Comparison of ENCODE assay signal across 15 mouse cellular contexts in genomic region chr4:116217046-116217445, GRCm38 (mm10). TPM values are rescaled to one million over a fixed set of nuclear protein-coding genes. Genes with fewer than 3 reads are reported as not detected.
DNase-seq lines count a peak whose midpoint lies in the region; ATAC-seq and TF ChIP-seq lines count a peak whose summit lies in the region.
"Had no signal": no experiment of that assay in that cellular context is flagged by ENCODE, and none has a peak within 500 bp of the region (broad histone marks: within the 10 kb centered on the region; RNA-seq: fewer than 3 reads in every experiment).

No protein-coding gene starts in this region.

- H3K9me3 ChIP-seq in heart, embryonic 14.5 days (ENCODE audit: control insufficient read depth, low read length) = no peaks in the 10 kb centered on the region
- no peaks in the 10 kb centered on the region for H3K9me3 ChIP-seq in lung, embryonic 14.5 days (ENCODE audit: low read depth, low read length)
- H3K9me3 ChIP-seq: limb, embryonic 15.5 days had no signal

- H3K27me3 ChIP-seq in heart, embryonic 14.5 days (ENCODE audit: control insufficient read depth, insufficient read depth, low read length) = no peaks in the 10 kb centered on the region
- no peaks in the 10 kb centered on the region for H3K27me3 ChIP-seq in lung, embryonic 14.5 days (ENCODE audit: insufficient read depth, low read length)
- H3K27me3 ChIP-seq: limb, embryonic 15.5 days had no signal

- TF ChIP-seq CTCF in lung, embryonic 14.5 days (IDR thresholded peaks at IDR 0.05; ENCODE audit: low read depth) = no peak

- no peak overlapping the region for H3K4me3 ChIP-seq in heart, embryonic 14.5 days (ENCODE audit: control insufficient read depth in 1 of 2, insufficient read depth in 1 of 2, low read depth in 1 of 2, low read length in 2 of 2)
- H3K4me3 ChIP-seq in lung, embryonic 14.5 days (ENCODE audit: low read depth, low read length) = no peak overlapping the region
- H3K4me3 ChIP-seq: limb, embryonic 15.5 days had no signal

- H3K4me1 ChIP-seq in heart, embryonic 14.5 days (ENCODE audit: control insufficient read depth in 2 of 2, insufficient read depth in 2 of 2, low read length in 2 of 2) = peaks cover 3 to 18% of the 10 kb centered on the region in 2 experiments; a peak in 3 of 4 replicates
- H3K4me1 ChIP-seq in lung, embryonic 14.5 days (ENCODE audit: insufficient read depth) = 0 out of 2 replicates have a peak, but pooled peaks cover 4% of the 10 kb centered on the region

- 0 out of 4 replicates have a peak overlapping the region, but pooled peaks have one; percentile 22 to 25 for H3K27ac ChIP-seq in heart, embryonic 14.5 days (replicated peaks in 1 of 2; ENCODE audit: control insufficient read depth in 1 of 2, insufficient read depth in 1 of 2, low read depth in 2 of 2, low read length in 2 of 2)
- no peak overlapping the region for H3K27ac ChIP-seq in lung, embryonic 14.5 days (ENCODE audit: low read depth)
- H3K27ac ChIP-seq: limb, embryonic 15.5 days; macrophage had no signal

- H3K4me2 ChIP-seq in heart, embryonic 14.5 days (ENCODE audit: low read length) = no peak overlapping the region
- H3K4me2 ChIP-seq in lung, embryonic 14.5 days = no peak overlapping the region
- H3K4me2 ChIP-seq: limb, embryonic 15.5 days had no signal

- no peak for ATAC-seq in heart, embryonic 14.5 days (ENCODE audit: insufficient number of reproducible peaks, insufficient read depth, low FRiP score, low read depth)
- ATAC-seq in lung, embryonic 14.5 days (ENCODE audit: insufficient read depth) = no peak

- intact Hi-C loops in heart, postnatal 25 days (cut with DNase I) = no loop called here
- intact Hi-C loops in heart, postnatal 10 days (cut with DNase I) = no loop called here

- no peak overlapping the region for H3K9ac ChIP-seq in heart, embryonic 14.5 days (ENCODE audit: low read length)
- no peak overlapping the region for H3K9ac ChIP-seq in lung, embryonic 14.5 days
- H3K9ac ChIP-seq: limb, embryonic 15.5 days had no signal

- no peaks in the 10 kb centered on the region for H3K36me3 ChIP-seq in heart, embryonic 14.5 days (ENCODE audit: control insufficient read depth, insufficient read depth, low read length)
- H3K36me3 ChIP-seq in lung, embryonic 14.5 days (ENCODE audit: insufficient read depth) = no peaks in the 10 kb centered on the region
- H3K36me3 ChIP-seq: limb, embryonic 15.5 days had no signal

- DNase-seq in heart, postnatal 25 days (ENCODE audit: low spot score) = no peak
- peak; percentile 51 for DNase-seq in lung, embryonic 14.5 days
- DNase-seq in lung, adult 18-20 months = no peak
- DNase-seq in adrenal gland, postnatal 14 days = peak; percentile 55
- DNase-seq in heart, postnatal 10 days = peak; percentile 46 to 62
- no peak for DNase-seq in T-cell, adult 2 months (ENCODE audit: low spot score)
- no peak for DNase-seq in frontal cortex, postnatal 36 days (ENCODE audit: low spot score in 2 of 2)
- DNase-seq: right cerebral cortex, postnatal 14 days had no signal

- WGBS in heart, embryonic 14.5 days = 7% methylated on average over 2 of the region's 2 CpGs
- WGBS in lung, embryonic 14.5 days = 33% methylated on average over 2 of the region's 2 CpGs

RNA-seq across cellular contexts. Expression of gene Pik3r3, which starts 4.4 kb away (rescaled TPM):
- 14.6 and 16.7 TPM in 2 replicates for polyA plus RNA-seq in heart, embryonic 14.5 days (2014; fragmentation: Nextera tagmentation; extraction: Ambion mirVana)
- total RNA-seq in heart, postnatal 25 days (2021) = 10 to 100 TPM; 12.9 to 13.1 TPM
- polyA plus RNA-seq in lung, embryonic 14.5 days (2014; fragmentation: Nextera tagmentation; extraction: Ambion mirVana) = 26.4 and 28.7 TPM in 2 replicates
- 15.1 and 18.9 TPM in 2 replicates for total RNA-seq in adrenal gland, postnatal 14 days (2021)
- 10 to 100 TPM; 20.6 to 29.3 TPM for total RNA-seq in heart, postnatal 10 days (2021)

RNA-seq across cellular contexts. Expression of gene Gm49337, which starts 43.9 kb away (rescaled TPM):
- not detected in 2 replicates for polyA plus RNA-seq in heart, embryonic 14.5 days (2014; fragmentation: Nextera tagmentation; extraction: Ambion mirVana)
- under 1 TPM in 1 of 2 experiments, not detected in 1; 0.39 TPM for total RNA-seq in heart, postnatal 25 days (2021)
- polyA plus RNA-seq in lung, embryonic 14.5 days (2014; fragmentation: Nextera tagmentation; extraction: Ambion mirVana) = not detected in 2 replicates
- not detected in 2 replicates for total RNA-seq in adrenal gland, postnatal 14 days (2021)
- under 1 TPM in 1 of 2 experiments, not detected in 1; 0.96 TPM for total RNA-seq in heart, postnatal 10 days (2021)
- total RNA-seq: adrenal gland, adult 18-20 months had no signal
- polyA plus RNA-seq: embryonic facial prominence, embryonic 11.5 days; hindbrain, embryonic 11.5 days; limb, embryonic 15.5 days; macrophage; neural tube, embryonic 11.5 days had no signal

RNA-seq across cellular contexts. Expression of gene 1700042G07Rik, which starts 43.9 kb away (rescaled TPM):
- polyA plus RNA-seq in heart, embryonic 14.5 days (2014; fragmentation: Nextera tagmentation; extraction: Ambion mirVana) = not detected in 2 replicates
- not detected for total RNA-seq in heart, postnatal 25 days (2021)
- polyA plus RNA-seq in lung, embryonic 14.5 days (2014; fragmentation: Nextera tagmentation; extraction: Ambion mirVana) = not detected in 2 replicates
- not detected in 2 replicates for total RNA-seq in adrenal gland, postnatal 14 days (2021)
- total RNA-seq in heart, postnatal 10 days (2021) = not detected
- total RNA-seq: adrenal gland, adult 18-20 months had no signal
- polyA plus RNA-seq: embryonic facial prominence, embryonic 11.5 days; hindbrain, embryonic 11.5 days; limb, embryonic 15.5 days; macrophage; neural tube, embryonic 11.5 days had no signal

RNA-seq across cellular contexts. Expression of gene Tspan1, which starts 49.6 kb away (rescaled TPM):
- 0.19 TPM in 1 of 2 replicates, not detected in the other for polyA plus RNA-seq in heart, embryonic 14.5 days (2014; fragmentation: Nextera tagmentation; extraction: Ambion mirVana)
- total RNA-seq in heart, postnatal 25 days (2021) = not detected
- polyA plus RNA-seq in lung, embryonic 14.5 days (2014; fragmentation: Nextera tagmentation; extraction: Ambion mirVana) = 7.0 and 7.5 TPM in 2 replicates
- total RNA-seq in adrenal gland, postnatal 14 days (2021) = not detected in 2 replicates
- under 1 TPM in 1 of 2 experiments, not detected in 1; 0.14 TPM for total RNA-seq in heart, postnatal 10 days (2021)
- total RNA-seq: adrenal gland, adult 18-20 months had no signal
- polyA plus RNA-seq: hindbrain, embryonic 11.5 days; macrophage had no signal

Comparison
In these comparisons a context has a peak if more than half of its experiments do, and no peak if none do; other contexts are left out.
1. DNase-seq: peak in lung, embryonic 14.5 days (single experiment), adrenal gland, postnatal 14 days (single experiment) and heart, postnatal 10 days (2 of 2); none in heart, postnatal 25 days (single experiment), lung, adult 18-20 months (0 of 2), T-cell, adult 2 months (single experiment) and frontal cortex, postnatal 36 days (0 of 2).